In genomic region chr17:66451143-66451542, GRCm38 (mm10) we compare ENCODE assay signal across 9 mouse cellular contexts. TPM values are rescaled to one million over a fixed set of nuclear protein-coding genes. Genes with fewer than 3 reads are reported as not detected.
A peak's percentile ranks its signal among the peaks of the same experiment; 100 is the strongest.
DNase-seq lines count a peak whose midpoint lies in the region; ATAC-seq lines count a peak whose summit lies in the region.
"Had no signal": no experiment of that assay in that cellular context is flagged by ENCODE, and none has a peak within 500 bp of the region (broad histone marks: within the 10 kb centered on the region; RNA-seq: fewer than 3 reads in every experiment).

No protein-coding gene starts in this region.

- no peak overlapping the region for H3K9ac ChIP-seq in intestine, embryonic 14.5 days (ENCODE audit: low read length)
- H3K9ac ChIP-seq in midbrain, embryonic 11.5 days (ENCODE audit: low read length): no peak overlapping the region

- H3K36me3 ChIP-seq in intestine, embryonic 14.5 days (ENCODE audit: control insufficient read depth, insufficient read depth, low read length): no peaks in the 10 kb centered on the region
- H3K36me3 ChIP-seq in midbrain, embryonic 11.5 days (ENCODE audit: control insufficient read depth, insufficient read depth, low read length): no peaks in the 10 kb centered on the region

- ATAC-seq in intestine, embryonic 14.5 days (replicated peaks; ENCODE audit: low FRiP score, low TSS enrichment, low read depth): no peak; the same call in 1 of the 2 replicates
- ATAC-seq in midbrain, embryonic 11.5 days (ENCODE audit: low FRiP score): 0 out of 2 replicates have a peak, but pooled peaks have one; percentile 13
- ATAC-seq in erythroid progenitor cell, adult 5-6 weeks (replicated peaks; ENCODE audit: low FRiP score, poor library complexity, severe bottlenecking): no peak

- peaks cover 34% of the 10 kb centered on the region for H3K27me3 ChIP-seq in intestine, embryonic 14.5 days (replicated peaks; ENCODE audit: control insufficient read depth, insufficient read depth, low read length)
- H3K27me3 ChIP-seq in midbrain, embryonic 11.5 days (ENCODE audit: control insufficient read depth, insufficient read depth, low read length): no peaks in the 10 kb centered on the region

- intact Hi-C loops in left cerebral cortex, postnatal 10 days (cut with DNase I): loop anchor here (2.0 to 5.0 kb wide), 2 partner anchors 36 to 216 kb away; no protein-coding TSS in a partner anchor

- peak; percentile 64 for DNase-seq in adrenal gland, adult 8-10 months
- DNase-seq in embryo, embryonic 11 days: peak; percentile 93
- DNase-seq in gastrocnemius, postnatal 4 days (ENCODE audit: low spot score in 2 of 2): peak; percentile 75 to 88
- peak; percentile 91 for DNase-seq in intestine, embryonic 14.5 days (ENCODE audit: low spot score)
- DNase-seq in left cerebral cortex, postnatal 10 days (ENCODE audit: extremely low spot score in 1 of 2, low spot score in 2 of 2): peak; percentile 83 to 92
- DNase-seq in midbrain, embryonic 11.5 days (ENCODE audit: low spot score, missing footprints): peak; percentile 99
- peak; percentile 62 for DNase-seq in skeletal muscle tissue, adult 2 months (ENCODE audit: low read depth, low spot score)

- no peak overlapping the region for H3K27ac ChIP-seq in intestine, embryonic 14.5 days (ENCODE audit: low read depth)
- no peak overlapping the region for H3K27ac ChIP-seq in midbrain, embryonic 11.5 days (ENCODE audit: low read depth, low read length)

- 4% methylated on average over 11 of the region's 11 CpGs for WGBS in intestine, embryonic 14.5 days
- WGBS in midbrain, embryonic 11.5 days: under 1% methylated on average over 11 of the region's 11 CpGs

- H3K9me3 ChIP-seq in intestine, embryonic 14.5 days (ENCODE audit: control insufficient read depth, low read length): no peaks in the 10 kb centered on the region
- no peaks in the 10 kb centered on the region for H3K9me3 ChIP-seq in midbrain, embryonic 11.5 days (ENCODE audit: control insufficient read depth, low read length)

- peak overlapping the region; percentile 73; the same call in 1 of the 2 replicates for H3K4me3 ChIP-seq in intestine, embryonic 14.5 days (ENCODE audit: low read depth, low read length)
- peak overlapping the region; percentile 99 for H3K4me3 ChIP-seq in midbrain, embryonic 11.5 days (ENCODE audit: low read depth, low read length)

- H3K4me2 ChIP-seq in intestine, embryonic 14.5 days (ENCODE audit: low read length): peak overlapping the region; percentile 92
- H3K4me2 ChIP-seq in midbrain, embryonic 11.5 days: peak overlapping the region; percentile 95

- peaks cover 29% of the 10 kb centered on the region for H3K4me1 ChIP-seq in intestine, embryonic 14.5 days (replicated peaks; ENCODE audit: control insufficient read depth, insufficient read depth, low read length)
- peaks cover 24% of the 10 kb centered on the region for H3K4me1 ChIP-seq in midbrain, embryonic 11.5 days (ENCODE audit: control insufficient read depth, insufficient read depth, low read length)

RNA-seq across cellular contexts. Expression of gene Mtcl1, which starts 1.6 kb away (rescaled TPM):
- total RNA-seq in adrenal gland, adult 8-10 months (2022): 10 to 100 TPM in 2 of 4 experiments, 1 to 10 TPM in 2; 8.2 to 17.0 (median 11.1) TPM
- total RNA-seq in gastrocnemius, postnatal 4 days (2021): 10 to 100 TPM; 30.3 to 31.4 TPM
- 11.7 and 14.6 TPM in 2 replicates for polyA plus RNA-seq in intestine, embryonic 14.5 days (2014; fragmentation: Nextera tagmentation; extraction: Ambion mirVana)
- 10 to 100 TPM; 65.9 to 67.3 TPM for total RNA-seq in left cerebral cortex, postnatal 10 days (2021)
- 43.5 and 47.3 TPM in 2 replicates for polyA plus RNA-seq in midbrain, embryonic 11.5 days (2014; fragmentation: Nextera tagmentation; extraction: Ambion mirVana)
- not detected in 2 replicates for total RNA-seq in erythroid progenitor cell, adult 5-6 weeks (2015; ENCODE audit: low replicate concordance)
- not detected in 2 replicates for total RNA-seq in erythroid progenitor cell, adult 5-6 weeks (2017; ENCODE audit: low replicate concordance)
- total RNA-seq: neutrophil, adult 5-6 weeks had no signal

Comparison
In these comparisons a context has a peak if more than half of its experiments do, and no peak if none do; other contexts are left out.
1. RNA of gene Mtcl1, which starts 1.6 kb away (total RNA-seq): 65.9 to 67.3 TPM in left cerebral cortex, postnatal 10 days, 30.3 to 31.4 TPM in gastrocnemius, postnatal 4 days and 8.2 to 17.0 TPM in adrenal gland, adult 8-10 months; not detected in erythroid progenitor cell, adult 5-6 weeks; every median in the first group is over 4 times any median in the second.
2. Peak in every context shown above with its lines, with median percentiles within 50 percentile points of each other: DNase-seq.